Mouse (Mus musculus) E14TG2a.4 (cell line): ENCODE measurements at regions not wholly inside any gene's neighbourhood (a gene's known extent, or its start where the extent isn't known, plus 50 kb on each side); places are given as distances from the start of the nearest gene placed in this dataset.
A peak's percentile ranks its signal among the peaks of the same experiment; 100 is the strongest.

Source experiments
- H3K27me3 ChIP-seq: 2 replicates; pipeline ENCODE4 v1.6.1; 2014; ENCODE audit warnings: low read length, control low read depth; ENCODE audit not compliant: insufficient read depth
- H3K36me3 ChIP-seq: 2 replicates; pipeline ENCODE4 v1.6.1; 2014; ENCODE audit warnings: low read length, control low read depth; ENCODE audit not compliant: insufficient read depth
- H3K4me1 ChIP-seq: replicated peaks from 2 replicates; pipeline ENCODE4 v1.6.1; 2014; ENCODE audit warnings: low read depth, low read length, control low read depth
- H3K4me3 ChIP-seq: replicated peaks from 2 replicates; pipeline ENCODE4 v1.5.1; 2014; ENCODE audit warnings: mild to moderate bottlenecking, low read length
- H3K9me3 ChIP-seq: 2 replicates; pipeline ENCODE4 v1.6.1; 2014; ENCODE audit warnings: low read length, control low read depth
- CTCF ChIP-seq: conservative IDR thresholded peaks from 2 replicates; pipeline ENCODE4 v1.5.1; 2014; ENCODE audit warnings: low read length
- NANOG ChIP-seq: IDR thresholded peaks from 2 replicates; pipeline ENCODE4 v1.6.1; 2014; ENCODE audit warnings: borderline replicate concordance, low read length, mixed read lengths
- POU5F1 ChIP-seq: IDR thresholded peaks from 2 replicates; pipeline ENCODE4 v1.6.1; 2014; ENCODE audit warnings: low read length, borderline replicate concordance

GRCm38 (mm10) chr13:28811081-28811439 lies 142.5 kb downstream of the Sox4 start:
- no peaks in the 10 kb centered on the region for H3K9me3 ChIP-seq
- peak overlapping the region; percentile 32 for H3K4me3 ChIP-seq
- TF ChIP-seq NANOG = no peak
- H3K27me3 ChIP-seq = no peaks in the 10 kb centered on the region
- H3K4me1 ChIP-seq = peaks cover 84% of the 10 kb centered on the region
- no peaks in the 10 kb centered on the region for H3K36me3 ChIP-seq

GRCm38 (mm10) chr13:28810326-28811080 lies 143.0 kb downstream of the Sox4 start:
- H3K4me3 ChIP-seq = peak overlapping the region; percentile 32
- peaks cover 86% of the 10 kb centered on the region for H3K4me1 ChIP-seq
- H3K27me3 ChIP-seq = no peaks in the 10 kb centered on the region
- no peaks in the 10 kb centered on the region for H3K36me3 ChIP-seq
- TF ChIP-seq CTCF (no peak), POU5F1 (peak; percentile 68; the same call in 1 of the 2 replicates)
- H3K9me3 ChIP-seq = no peaks in the 10 kb centered on the region

GRCm38 (mm10) chr13:28805302-28805701 lies 148.2 kb downstream of the Sox4 start:
- no peak for TF ChIP-seq POU5F1
- H3K27me3 ChIP-seq = no peaks in the 10 kb centered on the region
- H3K9me3 ChIP-seq = no peaks in the 10 kb centered on the region
- no peak overlapping the region for H3K4me3 ChIP-seq
- H3K36me3 ChIP-seq = no peaks in the 10 kb centered on the region
- peaks cover 59% of the 10 kb centered on the region for H3K4me1 ChIP-seq

GRCm38 (mm10) chr13:28801210-28801954 lies 152.1 kb downstream of the Sox4 start:
- no peak for TF ChIP-seq NANOG
- no peak for TF ChIP-seq POU5F1
- no peak for TF ChIP-seq CTCF
- peaks cover 41% of the 10 kb centered on the region for H3K4me1 ChIP-seq
- H3K27me3 ChIP-seq = no peaks in the 10 kb centered on the region
- H3K36me3 ChIP-seq = no peaks in the 10 kb centered on the region
- H3K9me3 ChIP-seq = no peaks in the 10 kb centered on the region
- H3K4me3 ChIP-seq = no peak overlapping the region

- no peak for TF ChIP-seq CTCF
- no peak for TF ChIP-seq NANOG
- no peak for TF ChIP-seq POU5F1
- Histone ChIP-seq H3K4me1 (peaks cover 39% of the 10 kb centered on the region), H3K36me3 (no peaks in the 10 kb centered on the region), H3K9me3 (no peaks in the 10 kb centered on the region), H3K4me3 (no peak overlapping the region), H3K27me3 (no peaks in the 10 kb centered on the region)
Measured at GRCm38 (mm10) chr13:28800676-28801075, 152.8 kb downstream of the Sox4 start.

- Histone ChIP-seq H3K4me1 (peaks cover 36% of the 10 kb centered on the region), H3K36me3 (no peaks in the 10 kb centered on the region), H3K27me3 (no peaks in the 10 kb centered on the region), H3K4me3 (no peak overlapping the region), H3K9me3 (no peaks in the 10 kb centered on the region)
- TF ChIP-seq NANOG = no peak
- no peak for TF ChIP-seq POU5F1
- no peak for TF ChIP-seq CTCF
Measured at GRCm38 (mm10) chr13:28799474-28799873, 154.0 kb downstream of the Sox4 start.

- Histone ChIP-seq H3K4me3 (no peak overlapping the region), H3K9me3 (no peaks in the 10 kb centered on the region), H3K36me3 (no peaks in the 10 kb centered on the region), H3K27me3 (no peaks in the 10 kb centered on the region), H3K4me1 (peaks cover 31% of the 10 kb centered on the region)
- TF ChIP-seq NANOG (no peak), POU5F1 (no peak), CTCF (no peak)
Measured at GRCm38 (mm10) chr13:28797617-28798475, 155.7 kb downstream of the Sox4 start.

- H3K36me3 ChIP-seq = no peaks in the 10 kb centered on the region
- H3K4me1 ChIP-seq = peaks cover 27% of the 10 kb centered on the region
- H3K9me3 ChIP-seq = no peaks in the 10 kb centered on the region
- TF ChIP-seq CTCF = no peak
- TF ChIP-seq NANOG = no peak
- TF ChIP-seq POU5F1 = no peak
- no peak overlapping the region for H3K4me3 ChIP-seq
- no peaks in the 10 kb centered on the region for H3K27me3 ChIP-seq
Measured at GRCm38 (mm10) chr13:28795274-28795673, 158.2 kb downstream of the Sox4 start.
